Mouse (Mus musculus): Measurements from ENCODE around the gene Agpat3. TPM values are rescaled to one million over a fixed set of nuclear protein-coding genes. Genes with fewer than 3 reads are reported as not detected.

Gene Agpat3
- polyA plus RNA-seq, 2 experiments = 83.0 to 111 TPM

GRCm38 (mm10) chr10:78246725-78247124 is 105.6 kb downstream of the Agpat3 start:
- Histone ChIP-seq H3K36me3 (ENCODE audit: control insufficient read depth, insufficient read depth, low read length) (no peaks in the 10 kb centered on the region), H3K27ac (replicated peaks; ENCODE audit: low read depth, low read length) (no peak overlapping the region), H3K4me2 (replicated peaks; ENCODE audit: low read depth, low read length, severe bottlenecking) (no peak overlapping the region), H3K9me3 (ENCODE audit: control insufficient read depth, low read length) (no peaks in the 10 kb centered on the region), H3K9ac (ENCODE audit: low read depth, low read length, severe bottlenecking) (no peak overlapping the region), H3K27me3 (ENCODE audit: control insufficient read depth, insufficient read depth, low read length) (no peaks in the 10 kb centered on the region), H3K4me1 (ENCODE audit: control insufficient read depth, insufficient read depth, low read length) (peaks cover 14% of the 10 kb centered on the region; the same call in 1 of the 2 replicates), H3K4me3 (replicated peaks; ENCODE audit: low read length) (no peak overlapping the region)
- 74% methylated on average over 4 of the region's 4 CpGs for WGBS
- ATAC-seq (ENCODE audit: low FRiP score, low read depth) = no peak
- TF ChIP-seq POLR2A (IDR thresholded peaks at IDR 0.05; ENCODE audit: borderline replicate concordance, extremely low read depth, insufficient read depth, insufficient read length) = no peak
- no peak for DNase-seq (ENCODE audit: low spot score)

GRCm38 (mm10) chr10:78245225-78245547 is 107.1 kb downstream of the Agpat3 start:
- WGBS = 15% methylated on average over 7 of the region's 7 CpGs
- no peaks in the 10 kb centered on the region for H3K27me3 ChIP-seq (ENCODE audit: control insufficient read depth, insufficient read depth, low read length)
- peak overlapping the region; percentile 97 for H3K4me2 ChIP-seq (replicated peaks; ENCODE audit: low read depth, low read length, severe bottlenecking)
- no peak for DNase-seq (ENCODE audit: low spot score)
- TF ChIP-seq POLR2A (IDR thresholded peaks at IDR 0.05; ENCODE audit: borderline replicate concordance, extremely low read depth, insufficient read depth, insufficient read length) = no peak
- no peak overlapping the region for H3K27ac ChIP-seq (replicated peaks; ENCODE audit: low read depth, low read length)
- peaks cover 14% of the 10 kb centered on the region; the same call in 1 of the 2 replicates for H3K4me1 ChIP-seq (ENCODE audit: control insufficient read depth, insufficient read depth, low read length)
- no peak for ATAC-seq (ENCODE audit: low FRiP score, low read depth)
- no peaks in the 10 kb centered on the region for H3K9me3 ChIP-seq (ENCODE audit: control insufficient read depth, low read length)
- peak overlapping the region; percentile 77 for H3K9ac ChIP-seq (ENCODE audit: low read depth, low read length, severe bottlenecking)
- peak overlapping the region; percentile 80 for H3K4me3 ChIP-seq (replicated peaks; ENCODE audit: low read length)
- H3K36me3 ChIP-seq (ENCODE audit: control insufficient read depth, insufficient read depth, low read length) = no peaks in the 10 kb centered on the region

- H3K36me3 ChIP-seq (ENCODE audit: control insufficient read depth, insufficient read depth, low read length) = no peaks in the 10 kb centered on the region
- peak; percentile 96 for ATAC-seq (ENCODE audit: low FRiP score, low read depth)
- H3K4me3 ChIP-seq (replicated peaks; ENCODE audit: low read length) = peak within 1 kb of the TSS; percentile 80
- H3K9ac ChIP-seq (ENCODE audit: low read depth, low read length, severe bottlenecking) = peak within 1 kb of the TSS; percentile 77
- no peaks in the 10 kb centered on the region for H3K27me3 ChIP-seq (ENCODE audit: control insufficient read depth, insufficient read depth, low read length)
- peaks cover 14% of the 10 kb centered on the region; the same call in 1 of the 2 replicates for H3K4me1 ChIP-seq (ENCODE audit: control insufficient read depth, insufficient read depth, low read length)
- no peak within 1 kb of the TSS; the same call in 1 of the 2 replicates for H3K27ac ChIP-seq (replicated peaks; ENCODE audit: low read depth, low read length)
- H3K9me3 ChIP-seq (ENCODE audit: control insufficient read depth, low read length) = no peaks in the 10 kb centered on the region
- under 1% methylated on average over 41 of the region's 74 CpGs for WGBS
- peak within 1 kb of the TSS; percentile 97 for H3K4me2 ChIP-seq (replicated peaks; ENCODE audit: low read depth, low read length, severe bottlenecking)
- peak; percentile 79 for DNase-seq (ENCODE audit: low spot score)
- TF ChIP-seq POLR2A (IDR thresholded peaks at IDR 0.05; ENCODE audit: borderline replicate concordance, extremely low read depth, insufficient read depth, insufficient read length) = no peak
Observed at GRCm38 (mm10) chr10:78244438-78245224, 107.7 kb downstream of the Agpat3 start, which contains the start of gene Trappc10. Trappc10 (minus strand) TSS chr10:78244641.

- Histone ChIP-seq H3K27me3 (ENCODE audit: control insufficient read depth, insufficient read depth, low read length) (no peaks in the 10 kb centered on the region), H3K4me3 (replicated peaks; ENCODE audit: low read length) (peak overlapping the region; percentile 80), H3K4me2 (replicated peaks; ENCODE audit: low read depth, low read length, severe bottlenecking) (peak overlapping the region; percentile 97), H3K9ac (ENCODE audit: low read depth, low read length, severe bottlenecking) (peak overlapping the region; percentile 77), H3K27ac (replicated peaks; ENCODE audit: low read depth, low read length) (no peak overlapping the region; the same call in 1 of the 2 replicates), H3K9me3 (ENCODE audit: control insufficient read depth, low read length) (no peaks in the 10 kb centered on the region), H3K36me3 (ENCODE audit: control insufficient read depth, insufficient read depth, low read length) (no peaks in the 10 kb centered on the region), H3K4me1 (ENCODE audit: control insufficient read depth, insufficient read depth, low read length) (peaks cover 14% of the 10 kb centered on the region; the same call in 1 of the 2 replicates)
- TF ChIP-seq POLR2A (IDR thresholded peaks at IDR 0.05; ENCODE audit: borderline replicate concordance, extremely low read depth, insufficient read depth, insufficient read length) = no peak
- ATAC-seq (ENCODE audit: low FRiP score, low read depth) = peak; percentile 21
- 0% methylated on average over 9 of the region's 33 CpGs for WGBS
- DNase-seq (ENCODE audit: low spot score) = no peak
Observed at GRCm38 (mm10) chr10:78244058-78244437, 108.2 kb downstream of the Agpat3 start.

- Histone ChIP-seq H3K4me2 (replicated peaks; ENCODE audit: low read depth, low read length, severe bottlenecking) (no peak overlapping the region), H3K27ac (replicated peaks; ENCODE audit: low read depth, low read length) (no peak overlapping the region), H3K9ac (ENCODE audit: low read depth, low read length, severe bottlenecking) (no peak overlapping the region), H3K4me3 (replicated peaks; ENCODE audit: low read length) (no peak overlapping the region), H3K27me3 (ENCODE audit: control insufficient read depth, insufficient read depth, low read length) (no peaks in the 10 kb centered on the region), H3K4me1 (ENCODE audit: control insufficient read depth, insufficient read depth, low read length) (peaks cover 7% of the 10 kb centered on the region; the same call in 1 of the 2 replicates), H3K9me3 (ENCODE audit: control insufficient read depth, low read length) (no peaks in the 10 kb centered on the region), H3K36me3 (ENCODE audit: control insufficient read depth, insufficient read depth, low read length) (0 out of 2 replicates have a peak, but pooled peaks cover 4% of the 10 kb centered on the region)
- DNase-seq (ENCODE audit: low spot score) (no peak), ATAC-seq (ENCODE audit: low FRiP score, low read depth) (no peak)
- WGBS = 88% methylated on average over 6 of the region's 6 CpGs
- no peak for TF ChIP-seq POLR2A (IDR thresholded peaks at IDR 0.05; ENCODE audit: borderline replicate concordance, extremely low read depth, insufficient read depth, insufficient read length)
Observed at GRCm38 (mm10) chr10:78238926-78239325, 113.4 kb downstream of the Agpat3 start.

Measured in limb, embryonic 14.5 days (tissue).